ENCODE assay signal across 8 mouse cellular contexts in the genomic region with DNA sequence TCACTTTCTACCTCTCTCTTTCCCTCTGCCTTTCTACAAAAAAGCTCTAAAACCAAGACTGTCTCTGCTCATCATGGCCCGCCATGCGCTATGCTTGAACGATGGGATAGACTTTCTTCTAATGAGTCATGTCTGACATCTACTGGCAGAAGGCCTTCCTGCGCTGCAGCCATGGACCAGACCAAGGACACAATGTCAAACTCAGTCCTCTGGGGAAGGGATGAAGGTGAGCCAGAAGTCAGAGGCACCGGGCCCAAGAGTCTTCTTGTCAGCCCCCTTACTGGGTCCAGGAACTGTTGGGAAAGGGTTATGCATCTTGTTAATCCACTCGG.
A peak's percentile ranks its signal among the peaks of the same experiment; 100 is the strongest.
DNase-seq lines count a peak whose midpoint lies in the region; ATAC-seq lines count a peak whose summit lies in the region.

No protein-coding gene starts in this region.

- no peaks in the 10 kb centered on the region for H3K36me3 ChIP-seq in kidney, embryonic 15.5 days

- H3K9me3 ChIP-seq in kidney, embryonic 15.5 days (replicated peaks) = no peaks in the 10 kb centered on the region

- H3K9ac ChIP-seq in kidney, embryonic 15.5 days = no peak overlapping the region

- H3K4me2 ChIP-seq in kidney, embryonic 15.5 days = no peak overlapping the region

- H3K4me1 ChIP-seq in kidney, embryonic 15.5 days = no peaks in the 10 kb centered on the region

- 18% methylated on average over 6 of the region's 6 CpGs for WGBS in kidney, embryonic 15.5 days
- 10% methylated on average over 6 of the region's 6 CpGs for WGBS in large intestine, adult 2 months

- H3K4me3 ChIP-seq in kidney, embryonic 15.5 days (replicated peaks) = no peak overlapping the region

- DNase-seq in kidney, adult 9 months = no peak
- peak; percentile 21 for DNase-seq in adrenal gland, postnatal 25 days
- DNase-seq in large intestine, adult 2 months (ENCODE audit: low read depth, low spot score) = peak; percentile 3
- peak; percentile 52 for DNase-seq in naive thymus-derived CD4-positive, alpha-beta T cell, adult 2 months (ENCODE audit: low read depth)
- no peak for DNase-seq in frontal cortex, postnatal 14 days (ENCODE audit: low spot score in 2 of 2)

- peak; percentile 83 for ATAC-seq in kidney, embryonic 15.5 days (replicated peaks; ENCODE audit: low FRiP score)
- 0 out of 2 replicates have a peak, but pooled peaks have one; percentile 35 for ATAC-seq in erythroblast, adult 5-6 weeks (replicated peaks; ENCODE audit: low FRiP score, poor library complexity, severe bottlenecking)
- ATAC-seq in erythroid progenitor cell, adult 5-6 weeks (replicated peaks; ENCODE audit: low FRiP score, poor library complexity, severe bottlenecking) = no peak

- no peak overlapping the region for H3K27ac ChIP-seq in kidney, embryonic 15.5 days

- H3K27me3 ChIP-seq in kidney, embryonic 15.5 days = 0 out of 2 replicates have a peak, but pooled peaks cover 6% of the 10 kb centered on the region

Comparison
In these comparisons a context has a peak if more than half of its experiments do, and no peak if none do; other contexts are left out.
1. DNase-seq: peak in adrenal gland, postnatal 25 days (single experiment), large intestine, adult 2 months (single experiment) and naive thymus-derived CD4-positive, alpha-beta T cell, adult 2 months (single experiment); none in kidney, adult 9 months (single experiment) and frontal cortex, postnatal 14 days (0 of 2).